Mouse (Mus musculus): ENCODE results near the gene Mettl5.

Gene Mettl5

DNA sequence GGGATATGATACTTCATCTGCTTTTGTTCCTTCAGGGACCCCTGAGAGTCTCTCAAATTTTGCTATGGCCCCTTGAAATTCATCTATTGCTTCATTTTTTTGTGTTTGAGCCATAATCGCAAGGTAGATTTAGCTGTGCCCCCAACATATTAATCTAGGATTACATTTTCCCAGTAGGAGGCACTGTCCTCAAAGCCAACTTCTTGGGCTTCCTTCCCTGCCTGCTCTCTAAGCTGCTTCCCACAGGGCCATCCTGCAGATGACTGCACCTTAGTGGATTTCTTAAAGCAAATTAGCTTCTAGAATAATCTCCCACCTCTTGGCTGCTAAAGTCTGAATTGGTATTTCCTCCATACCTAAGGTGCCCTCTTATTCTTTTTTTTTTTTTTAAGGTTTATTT, 27.5 kb downstream of the Mettl5 start:
- DNase-seq (ENCODE audit: low read depth, low spot score): peak; percentile 56

DNA sequence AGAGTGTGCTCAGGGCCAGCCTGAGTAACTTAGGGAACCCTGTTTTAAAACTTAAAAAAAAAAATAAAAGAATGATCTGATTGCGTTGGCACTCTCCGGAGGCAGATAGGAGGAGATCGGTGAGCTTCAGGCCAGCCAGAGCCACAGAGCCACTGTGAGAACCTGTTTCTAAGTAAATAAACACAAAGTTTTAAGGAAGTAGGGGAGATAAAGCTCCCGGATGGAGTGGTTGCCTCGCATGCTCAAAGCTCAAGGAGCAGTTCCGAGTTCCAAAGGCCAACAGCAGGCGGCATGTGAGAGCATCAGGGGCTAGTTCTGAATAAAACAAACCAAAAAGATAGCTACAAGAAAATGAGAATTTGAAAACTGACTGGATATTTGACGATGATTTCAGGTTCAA, 29.0 kb downstream of the Mettl5 start:
- DNase-seq (ENCODE audit: low read depth, low spot score): no peak

DNA sequence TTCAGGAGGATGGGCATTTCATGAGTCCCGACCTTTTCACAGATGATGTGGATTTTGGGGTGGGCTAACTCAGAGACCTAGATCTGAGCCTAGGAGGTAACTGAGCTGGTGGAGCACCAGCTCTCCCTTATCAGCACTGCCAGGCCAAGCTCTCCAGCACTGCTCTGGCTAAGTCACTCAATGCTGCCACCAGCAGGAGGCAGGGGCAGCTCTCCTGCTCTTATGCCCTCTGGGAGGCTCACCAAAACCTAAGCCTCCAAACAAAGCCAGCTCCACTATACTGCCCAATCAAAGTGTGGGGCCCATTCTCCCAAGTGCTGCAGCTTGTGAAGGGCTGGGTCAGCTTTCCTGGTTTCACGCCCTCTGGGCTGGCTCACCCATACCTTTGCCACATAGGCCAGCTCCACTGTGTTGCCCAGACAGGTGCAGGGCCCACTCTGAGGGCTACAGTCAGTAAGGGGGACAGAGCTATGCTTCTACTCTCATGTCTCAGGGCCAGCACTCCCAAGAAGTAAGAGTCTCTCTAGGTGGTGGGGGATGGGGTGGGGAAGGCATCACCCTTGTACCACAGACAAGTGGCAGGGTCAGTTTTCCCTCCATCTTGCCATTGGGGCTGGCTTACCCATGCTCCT, 33.9 kb downstream of the Mettl5 start:
- DNase-seq (ENCODE audit: low read depth, low spot score): no peak

DNA sequence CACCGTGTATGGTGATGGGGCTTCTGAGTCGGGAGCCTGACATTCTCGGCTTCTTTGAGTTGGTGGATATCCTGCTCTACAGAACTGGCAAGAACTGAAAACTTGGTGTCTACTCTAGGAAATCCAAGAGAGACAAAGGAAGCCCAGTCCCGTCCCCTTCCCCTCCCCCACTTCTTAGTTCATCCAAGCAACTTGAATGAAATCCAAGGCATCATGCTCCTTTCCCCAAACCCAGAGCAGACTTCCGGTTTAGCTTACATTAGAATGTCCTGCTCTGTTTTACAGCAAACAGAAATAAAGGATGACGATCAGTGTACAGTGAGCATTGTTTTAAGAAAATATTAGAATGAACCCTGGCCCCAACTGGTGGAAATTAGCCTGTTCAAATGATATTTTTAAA, 36.2 kb downstream of the Mettl5 start:
- no peak for DNase-seq (ENCODE audit: low read depth, low spot score)

DNA sequence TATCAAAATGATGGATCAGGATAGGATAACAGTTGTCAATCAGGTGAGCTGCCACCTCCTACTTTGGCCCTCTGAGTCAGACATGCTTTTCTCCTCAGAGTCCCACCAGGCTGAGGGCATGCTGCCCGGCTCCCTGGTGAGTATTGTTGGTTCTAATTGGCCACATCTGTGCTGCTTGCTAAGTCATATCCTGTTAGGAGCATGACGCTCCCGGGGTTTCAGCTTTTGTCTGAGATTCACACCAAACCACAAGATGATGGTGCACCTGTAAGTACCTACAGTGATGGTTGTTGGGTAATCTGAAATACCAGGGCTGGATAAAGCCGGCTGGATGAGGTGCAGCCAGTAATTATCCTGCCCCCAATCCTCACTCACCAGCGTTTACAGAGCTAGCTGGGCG, 45.2 kb downstream of the Mettl5 start:
- peak; percentile 84 for DNase-seq (ENCODE audit: low read depth, low spot score)

DNA sequence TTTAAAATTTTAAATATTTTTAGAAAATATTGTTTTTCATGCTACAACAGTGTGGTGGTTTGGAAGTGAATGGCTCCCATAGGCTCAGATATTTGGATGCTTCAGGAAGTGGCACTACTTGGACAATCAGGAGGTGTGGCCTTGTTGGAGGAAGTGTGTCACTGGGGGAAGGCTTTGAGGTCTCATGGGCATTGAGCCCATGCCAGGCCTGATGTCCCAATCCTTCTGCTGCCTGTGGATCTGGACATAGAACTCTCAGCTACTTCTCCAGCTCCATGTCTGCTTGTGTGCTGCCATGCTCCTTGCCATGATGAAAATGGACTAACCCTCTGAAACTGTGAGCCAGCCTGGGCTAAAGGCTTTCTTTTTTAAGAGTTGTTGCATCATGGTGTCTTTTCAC, 46.7 kb downstream of the Mettl5 start:
- peak; percentile 36 for DNase-seq (ENCODE audit: low read depth, low spot score)

DNA sequence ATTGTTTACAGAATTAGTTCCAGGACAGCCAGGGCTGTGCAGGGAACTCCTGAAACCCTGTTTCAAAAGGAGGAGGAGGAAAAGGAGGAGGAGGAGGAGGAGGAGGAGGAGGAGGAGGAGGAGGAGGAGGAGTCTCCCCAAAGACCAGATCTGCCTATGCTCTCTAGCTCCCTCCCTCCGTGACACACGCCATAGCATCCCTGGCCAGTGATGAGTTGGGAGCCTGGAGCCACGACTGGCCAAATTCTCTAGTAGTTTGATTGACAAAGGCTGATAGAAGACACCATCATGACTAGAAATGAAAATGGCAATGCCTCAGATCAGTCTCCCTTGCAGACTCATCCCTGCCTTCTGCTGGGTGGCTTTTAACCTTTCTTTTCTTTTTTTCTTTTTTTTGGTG, 47.4 kb downstream of the Mettl5 start:
- DNase-seq (ENCODE audit: low read depth, low spot score): no peak

DNA sequence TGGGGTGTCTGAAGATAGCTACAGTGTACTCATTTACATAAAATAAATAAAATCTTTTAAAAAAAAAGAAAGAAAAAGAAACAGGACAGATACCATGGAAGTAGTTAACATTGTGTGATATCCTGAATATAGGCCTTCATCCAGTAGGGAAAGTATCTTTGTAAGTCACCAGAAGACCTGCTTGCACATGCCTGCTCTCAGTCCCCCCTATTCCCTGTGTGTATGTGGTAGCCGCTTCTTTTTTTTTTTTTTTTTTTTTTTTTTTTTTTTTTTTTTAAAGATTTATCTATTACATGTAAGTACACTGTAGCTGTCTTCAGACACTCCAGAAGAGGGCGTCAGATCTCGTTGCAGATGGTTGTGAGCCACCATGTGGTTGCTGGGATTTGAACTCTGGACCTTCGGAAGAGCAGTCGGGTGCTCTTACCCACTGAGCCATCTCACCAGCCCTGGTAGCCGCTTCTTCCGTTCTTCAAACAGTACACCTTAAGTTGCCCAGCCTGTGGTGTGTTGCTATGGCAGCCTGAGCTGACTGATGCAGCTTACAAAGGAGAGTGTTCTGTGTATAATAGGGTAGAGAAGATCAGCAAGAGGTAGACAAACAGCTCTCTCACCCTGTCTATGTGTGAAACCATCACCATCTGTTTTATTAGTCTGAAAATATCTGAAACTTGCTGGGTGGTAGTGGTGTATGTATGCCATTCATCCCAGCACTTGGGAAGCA, 48.0 kb downstream of the Mettl5 start:
- DNase-seq (ENCODE audit: low read depth, low spot score): no peak

DNA sequence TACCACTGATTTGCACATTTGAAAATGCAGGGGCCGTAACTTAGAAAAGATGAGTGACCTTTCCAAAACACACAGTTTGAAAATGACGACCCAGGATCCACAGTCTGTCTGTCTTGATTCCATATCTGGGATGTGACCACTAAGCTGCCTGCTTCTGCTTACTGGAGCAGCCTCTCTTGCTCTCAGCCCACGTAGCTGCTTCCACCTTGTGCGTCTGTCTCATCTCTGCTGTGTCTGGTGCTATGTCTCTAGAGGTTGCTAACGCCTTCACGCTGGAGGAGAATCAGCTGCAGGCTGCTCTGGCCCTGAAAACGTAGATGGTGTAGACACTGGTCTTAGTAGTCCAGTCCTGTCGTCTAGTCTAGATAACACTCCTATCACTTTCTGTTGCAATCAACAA, 55.3 kb downstream of the Mettl5 start:
- no peak for DNase-seq (ENCODE audit: low read depth, low spot score)

DNA sequence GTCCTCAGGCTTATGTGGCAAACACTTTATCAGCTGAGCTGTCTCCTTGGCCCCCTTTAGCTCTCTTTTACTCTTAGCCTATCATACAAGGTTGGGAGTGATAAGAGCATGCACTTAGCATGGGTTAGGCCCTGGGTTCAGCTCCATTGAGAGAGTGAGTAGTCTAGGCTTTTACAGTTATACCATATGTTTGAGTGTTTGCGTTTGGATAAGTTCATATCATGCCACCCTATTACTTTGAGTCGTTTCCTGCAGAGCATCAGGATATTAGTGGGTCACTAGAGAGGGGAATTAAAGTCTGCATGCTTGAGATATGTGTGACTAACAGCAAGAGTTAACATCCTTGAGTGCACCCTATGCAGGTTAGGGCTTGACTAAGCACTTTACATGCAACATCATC, 55.7 kb downstream of the Mettl5 start:
- no peak for DNase-seq (ENCODE audit: low read depth, low spot score)

DNA sequence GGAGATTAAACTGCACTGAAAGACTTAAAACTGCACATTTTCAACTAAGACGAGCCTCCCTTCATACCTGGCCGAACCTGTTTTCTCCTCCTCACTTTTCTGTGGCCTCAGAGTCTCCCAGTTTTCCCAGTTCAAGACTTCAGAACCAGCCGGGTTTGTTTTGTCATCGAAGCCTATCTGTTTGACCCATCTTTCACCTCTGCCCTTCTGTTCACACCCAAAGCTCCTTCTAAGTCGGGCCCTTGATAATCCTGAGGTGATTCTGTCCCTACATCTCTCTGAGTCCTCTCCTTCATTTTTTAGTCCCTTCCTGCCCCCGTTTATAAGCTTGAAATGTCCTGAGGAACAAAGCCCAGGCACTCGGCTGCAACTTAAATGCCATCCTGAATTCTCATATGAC, 57.4 kb downstream of the Mettl5 start:
- no peak for DNase-seq (ENCODE audit: low read depth, low spot score)

DNA sequence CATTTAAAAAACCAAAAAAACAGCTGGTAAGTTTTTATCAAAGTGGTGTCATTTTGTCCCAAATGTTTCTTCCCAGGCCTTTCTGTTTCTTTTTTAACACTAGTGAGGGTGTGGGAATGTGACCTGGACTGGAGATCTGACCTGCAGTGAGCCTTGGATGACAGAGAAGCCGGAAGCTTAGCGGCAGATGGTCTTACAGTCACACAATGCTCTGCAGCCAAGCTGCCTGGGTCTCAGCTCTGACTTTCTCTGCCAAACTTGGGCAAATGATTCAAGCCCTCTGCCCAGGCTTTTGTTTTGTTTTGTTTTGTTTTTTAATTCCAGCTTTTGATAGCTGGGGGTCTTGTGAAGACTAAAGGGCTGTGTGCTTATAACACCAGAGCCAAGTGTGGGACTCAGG, 59.0 kb downstream of the Mettl5 start:
- no peak for DNase-seq (ENCODE audit: low read depth, low spot score)

DNA sequence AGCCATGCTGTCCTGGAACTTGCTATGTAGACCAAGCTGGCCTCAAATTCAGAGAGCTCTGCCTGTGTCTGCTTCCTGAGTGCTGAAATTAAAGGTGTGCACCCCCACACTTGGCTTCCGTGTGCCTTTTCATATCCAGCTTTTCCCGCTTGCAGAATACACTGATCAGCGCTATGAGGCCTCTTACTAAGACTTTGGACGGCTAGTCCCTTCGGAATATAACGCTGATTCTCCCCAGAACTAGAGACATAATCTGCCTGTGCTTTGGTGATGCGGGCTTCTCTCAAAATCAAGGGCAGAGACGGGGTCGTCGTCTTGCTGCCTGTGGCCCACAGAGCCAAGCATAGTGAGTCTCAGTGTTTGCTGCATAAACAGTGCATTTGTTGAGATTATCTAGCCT, 59.5 kb downstream of the Mettl5 start:
- no peak for DNase-seq (ENCODE audit: low read depth, low spot score)

DNA sequence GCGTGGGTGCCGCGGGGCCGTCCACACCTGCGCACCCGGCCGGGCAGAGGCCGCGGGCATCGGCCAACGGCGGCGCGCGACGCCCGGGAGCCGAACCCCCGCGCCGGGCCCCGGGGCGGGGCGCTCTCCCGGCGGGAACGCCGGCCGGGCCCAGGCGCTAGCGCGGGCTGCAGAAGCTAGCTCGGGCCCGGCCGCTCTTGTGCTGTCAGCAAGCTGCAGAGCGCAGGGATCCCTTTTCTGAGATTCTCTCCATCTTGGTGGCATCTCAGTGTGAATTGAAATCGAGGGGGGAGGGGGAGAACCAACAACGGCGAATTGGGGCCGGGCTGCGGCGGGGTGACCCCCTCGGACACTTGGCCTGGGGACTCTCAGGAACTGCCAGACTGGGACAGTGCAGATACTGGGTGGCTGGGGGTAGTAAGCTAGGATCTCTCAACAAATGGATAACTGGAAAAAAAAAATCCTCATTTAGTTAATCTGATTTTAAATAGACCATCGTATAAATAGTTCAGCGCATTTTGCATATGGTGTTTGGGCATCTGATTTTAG, 62.2 kb downstream of the Mettl5 start:
- DNase-seq (ENCODE audit: low read depth, low spot score): peak; percentile 22

DNA sequence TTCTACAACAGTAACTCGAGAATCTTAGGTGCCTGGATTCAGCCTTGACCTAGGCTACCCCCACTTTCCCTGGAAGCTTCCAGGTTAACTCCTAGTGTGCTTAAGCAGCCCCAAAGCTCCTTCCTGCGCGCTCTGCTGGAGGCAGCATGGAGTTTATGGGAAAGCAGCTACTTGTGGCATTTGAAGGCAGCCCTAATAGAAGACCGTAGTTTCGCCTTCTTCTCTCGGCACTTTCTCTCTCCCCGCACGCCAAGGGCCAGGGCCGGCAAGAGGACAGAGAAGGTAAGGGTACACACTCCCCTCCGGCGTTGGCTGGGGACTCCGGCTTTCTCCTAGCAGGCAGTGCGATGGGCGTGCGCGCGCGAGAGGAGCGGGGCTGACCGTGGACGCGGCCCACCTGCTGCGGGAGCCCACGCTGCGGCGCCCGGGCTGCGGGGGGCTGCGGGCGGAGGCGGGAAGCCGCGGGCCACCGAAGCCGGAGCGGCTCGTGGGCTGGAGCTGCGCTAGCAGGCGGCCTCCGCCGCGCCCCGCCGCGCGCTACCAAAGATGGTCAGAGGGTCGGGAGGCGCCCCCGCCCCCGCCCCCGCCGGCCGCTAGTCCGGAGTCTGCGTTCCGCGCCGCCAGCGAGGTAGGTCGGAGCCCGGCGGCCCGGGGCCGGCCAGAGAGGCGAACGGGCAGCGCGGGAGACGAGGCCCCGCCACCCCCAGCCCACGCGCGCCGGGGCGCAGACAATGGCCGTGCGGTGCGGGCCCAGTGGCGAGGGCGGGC, 62.9 kb downstream of the Mettl5 start:
- peak; percentile 12 for DNase-seq (ENCODE audit: low read depth, low spot score)

DNA sequence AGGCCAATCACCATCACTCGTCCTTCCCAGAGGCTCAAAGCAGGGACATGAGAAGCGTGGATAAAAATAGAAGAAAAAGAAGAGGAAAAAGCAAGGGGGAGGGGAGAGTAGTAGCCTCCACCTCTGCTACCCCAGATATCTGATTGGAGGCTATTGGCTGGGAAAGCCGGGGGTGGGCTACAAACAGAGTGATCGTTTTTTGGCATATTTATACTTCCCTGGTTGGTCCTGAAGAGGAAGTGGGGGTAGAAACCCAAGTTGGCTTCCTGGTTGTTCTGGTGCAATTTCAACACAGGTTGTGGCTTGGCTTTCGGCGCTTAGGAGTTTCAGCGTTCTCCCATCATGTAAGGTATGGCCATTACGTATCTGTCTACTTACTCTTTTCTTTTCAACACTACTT, 63.7 kb downstream of the Mettl5 start, which contains the start of gene Klhl23:
Klhl23 (plus strand) TSS at position 234 of the 400 bp plus-strand sequence.
- no peak for DNase-seq (ENCODE audit: low read depth, low spot score)
